Mouse (Mus musculus): ENCODE measurements around the gene Rasd2.

The Rasd2 gene

GRCm38 (mm10) chr8:75213686-75214085, at the start of gene Rasd2:
TSS of gene Rasd2 (plus strand) at chr8:75213944.
- peak; percentile 12 for DNase-seq

- DNase-seq, result no peak
Observed at GRCm38 (mm10) chr8:75169363-75169762, 44.4 kb upstream of the Rasd2 start.

GRCm38 (mm10) chr8:75172009-75172685, 41.6 kb upstream of the Rasd2 start:
- no peak for DNase-seq

- no peak for DNase-seq
Observed at GRCm38 (mm10) chr8:75193022-75193421, 20.7 kb upstream of the Rasd2 start.

- DNase-seq, result no peak
Observed at GRCm38 (mm10) chr8:75194473-75195071, 19.2 kb upstream of the Rasd2 start.

GRCm38 (mm10) chr8:75197170-75197569, 16.6 kb upstream of the Rasd2 start:
- no peak for DNase-seq

- no peak for DNase-seq
Observed at GRCm38 (mm10) chr8:75197862-75198261, 15.9 kb upstream of the Rasd2 start.

GRCm38 (mm10) chr8:75198300-75198699, 15.4 kb upstream of the Rasd2 start:
- DNase-seq, result no peak

GRCm38 (mm10) chr8:75198988-75199765, 14.6 kb upstream of the Rasd2 start:
- no peak for DNase-seq

- no peak for DNase-seq
Observed at GRCm38 (mm10) chr8:75199914-75200313, 13.8 kb upstream of the Rasd2 start.

GRCm38 (mm10) chr8:75202041-75202656, 11.6 kb upstream of the Rasd2 start:
- no peak for DNase-seq

- no peak for DNase-seq
Observed at GRCm38 (mm10) chr8:75202913-75203312, 10.8 kb upstream of the Rasd2 start.

- no peak for DNase-seq
Observed at GRCm38 (mm10) chr8:75203420-75203819, 10.3 kb upstream of the Rasd2 start.

GRCm38 (mm10) chr8:75204190-75204868, 9.4 kb upstream of the Rasd2 start:
- no peak for DNase-seq

GRCm38 (mm10) chr8:75211461-75211860, 2.3 kb upstream of the Rasd2 start:
- DNase-seq, result no peak

GRCm38 (mm10) chr8:75212631-75213306, 975 bp upstream of the Rasd2 start:
- DNase-seq, result peak; percentile 87

GRCm38 (mm10) chr8:75213307-75213651, 465 bp upstream of the Rasd2 start:
- no peak for DNase-seq

- DNase-seq, result no peak
Observed at GRCm38 (mm10) chr8:75215046-75215445, 1.3 kb downstream of the Rasd2 start.

GRCm38 (mm10) chr8:75215931-75216330, 2.2 kb downstream of the Rasd2 start:
- no peak for DNase-seq

- DNase-seq, result no peak
Observed at GRCm38 (mm10) chr8:75216886-75217285, 3.1 kb downstream of the Rasd2 start.

- peak; percentile 89 for DNase-seq
Observed at GRCm38 (mm10) chr8:75217969-75218368, 4.2 kb downstream of the Rasd2 start.
